Mouse (Mus musculus) ES-Bruce4 (cell line): ENCODE results near the gene Rsl1d1. TPM values are rescaled to one million over a fixed set of nuclear protein-coding genes. Genes with fewer than 3 reads are reported as not detected.

Experiments used
- H3K27ac ChIP-seq: 2 replicates; pipeline ENCODE4 v1.5.1; 2012; ENCODE audit warnings: low read length, inconsistent platforms; ENCODE audit not compliant: insufficient read depth
- H3K27me3 ChIP-seq: 2 replicates; pipeline ENCODE4 v1.6.1; 2012; ENCODE audit warnings: mild to moderate bottlenecking, low read length, inconsistent platforms; ENCODE audit not compliant: control insufficient read depth, poor library complexity, insufficient read depth, severe bottlenecking
- H3K36me3 ChIP-seq: 2 replicates; pipeline ENCODE4 v1.6.1; 2012; ENCODE audit warnings: inconsistent platforms, mild to moderate bottlenecking, low read length, moderate library complexity; ENCODE audit not compliant: control insufficient read depth, poor library complexity, insufficient read depth, severe bottlenecking
- H3K4me1 ChIP-seq: one replicate; pipeline ENCODE4 v1.8.1; 2011; ENCODE audit warnings: low read length; ENCODE audit not compliant: control insufficient read depth, insufficient read depth
- H3K4me3 ChIP-seq: 2 replicates; pipeline ENCODE4 v1.5.1; 2011; ENCODE audit warnings: low read depth, mild to moderate bottlenecking, low read length
- H3K9ac ChIP-seq: 2 replicates; pipeline ENCODE4 v1.6.1; 2012; ENCODE audit warnings: low read depth, mild to moderate bottlenecking, inconsistent platforms; ENCODE audit not compliant: poor library complexity, severe bottlenecking
- H3K9me3 ChIP-seq: replicated peaks from 2 replicates; pipeline ENCODE4 v1.6.1; 2012; ENCODE audit warnings: mild to moderate bottlenecking, low read length, inconsistent platforms; ENCODE audit not compliant: control insufficient read depth, poor library complexity, insufficient read depth, severe bottlenecking
- CTCF ChIP-seq: IDR thresholded peaks from one replicate; pipeline ENCODE4 v1.8.1; 2011; ENCODE audit warnings: low read depth, low read length
- EP300 ChIP-seq: IDR thresholded peaks from 2 replicates; pipeline ENCODE4 v1.6.1; 2011; ENCODE audit warnings: low read depth, low read length; ENCODE audit not compliant: insufficient read depth
- POLR2A ChIP-seq: IDR thresholded peaks from one replicate; pipeline ENCODE4 v1.8.1; 2011; ENCODE audit warnings: low read length; ENCODE audit not compliant: insufficient read depth
- polyA plus RNA-seq: library from polyadenylated mRNA; stranded (reverse); fragments of >200 nt; gene quantifications from 2 replicates; pipeline ENCODE4 v1.2.4, GENCODE M21; 2011; ENCODE audit warnings: low read depth; ENCODE audit not compliant: missing spikeins, insufficient read depth, insufficient read length

Rsl1d1 gene
- polyA plus RNA-seq, 1 experiment = 391 TPM

GRCm38 (mm10) chr16:11203600-11204390 is 664 bp upstream of the Rsl1d1 start:
- no peaks in the 10 kb centered on the region for H3K4me1 ChIP-seq
- H3K27me3 ChIP-seq = no peaks in the 10 kb centered on the region
- H3K4me3 ChIP-seq = peak overlapping the region; percentile 95
- no peaks in the 10 kb centered on the region for H3K9me3 ChIP-seq
- H3K9ac ChIP-seq = peak overlapping the region; percentile 74
- TF ChIP-seq POLR2A = no peak
- no peak for TF ChIP-seq EP300
- TF ChIP-seq CTCF = no peak
- peaks cover 45% of the 10 kb centered on the region for H3K36me3 ChIP-seq
- H3K27ac ChIP-seq = no peak overlapping the region

- H3K4me1 ChIP-seq = no peaks in the 10 kb centered on the region
- H3K9ac ChIP-seq = peak overlapping the region; percentile 74
- H3K4me3 ChIP-seq = peak overlapping the region; percentile 95
- no peaks in the 10 kb centered on the region for H3K27me3 ChIP-seq
- H3K9me3 ChIP-seq = no peaks in the 10 kb centered on the region
- H3K36me3 ChIP-seq = peaks cover 52% of the 10 kb centered on the region
- TF ChIP-seq POLR2A (no peak), CTCF (no peak), EP300 (no peak)
- H3K27ac ChIP-seq = no peak overlapping the region
Measured at GRCm38 (mm10) chr16:11201740-11202394, 1.3 kb downstream of the Rsl1d1 start.

GRCm38 (mm10) chr16:11200247-11200646 is 2.9 kb downstream of the Rsl1d1 start:
- no peak overlapping the region for H3K4me3 ChIP-seq
- no peak overlapping the region for H3K27ac ChIP-seq
- H3K9ac ChIP-seq = no peak overlapping the region
- peaks cover 63% of the 10 kb centered on the region for H3K36me3 ChIP-seq
- no peaks in the 10 kb centered on the region for H3K9me3 ChIP-seq
- no peaks in the 10 kb centered on the region for H3K4me1 ChIP-seq
- TF ChIP-seq POLR2A = no peak
- no peak for TF ChIP-seq CTCF
- no peak for TF ChIP-seq EP300
- H3K27me3 ChIP-seq = no peaks in the 10 kb centered on the region

DNA sequence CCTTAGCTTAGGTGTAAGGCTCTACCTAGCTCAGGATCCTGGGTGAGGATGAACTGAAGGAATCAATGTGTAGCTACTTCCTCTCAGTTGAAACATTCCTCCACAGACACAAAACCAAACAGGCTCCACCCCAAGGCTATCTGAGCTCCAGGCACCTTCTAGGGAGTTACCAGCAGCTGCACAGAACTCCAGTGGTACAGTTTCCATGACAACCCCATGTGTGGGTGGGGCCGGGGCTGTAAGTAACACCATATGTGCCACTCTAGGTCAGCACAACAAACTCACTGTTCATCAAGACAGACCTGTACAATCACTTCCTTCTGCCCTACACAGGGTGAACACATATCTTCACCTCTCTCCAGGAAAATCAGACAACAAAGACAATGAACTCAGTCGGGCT is 4.7 kb downstream of the Rsl1d1 start:
- H3K4me3 ChIP-seq = no peak overlapping the region
- no peaks in the 10 kb centered on the region for H3K9me3 ChIP-seq
- H3K4me1 ChIP-seq = no peaks in the 10 kb centered on the region
- H3K36me3 ChIP-seq = peaks cover 80% of the 10 kb centered on the region
- no peak for TF ChIP-seq POLR2A
- no peak for TF ChIP-seq CTCF
- TF ChIP-seq EP300 = no peak
- no peak overlapping the region for H3K9ac ChIP-seq
- no peak overlapping the region for H3K27ac ChIP-seq
- H3K27me3 ChIP-seq = no peaks in the 10 kb centered on the region

DNA sequence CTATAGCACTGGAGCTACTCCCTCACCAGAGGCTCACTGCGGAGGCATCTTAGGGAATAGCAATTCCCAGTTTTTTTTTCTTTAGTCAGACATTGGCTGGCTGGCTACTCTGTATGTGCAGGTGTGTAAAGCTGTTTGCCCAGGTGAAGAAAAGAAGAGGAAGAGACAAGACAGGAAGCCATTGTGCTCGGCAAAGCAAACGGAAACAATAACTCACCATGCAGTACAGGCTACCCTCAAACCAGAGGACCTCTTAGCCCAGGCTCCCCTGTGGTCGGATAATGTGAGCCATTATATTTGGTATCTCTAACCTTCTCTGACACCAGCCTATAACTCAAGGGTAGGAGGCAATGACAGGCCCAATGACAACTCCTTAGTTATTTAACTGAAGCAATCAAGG is 6.1 kb downstream of the Rsl1d1 start:
- TF ChIP-seq POLR2A (no peak), EP300 (no peak), CTCF (no peak)

GRCm38 (mm10) chr16:11193231-11193630 is 9.9 kb downstream of the Rsl1d1 start:
- TF ChIP-seq EP300 (no peak), CTCF (no peak), POLR2A (no peak)
- no peak overlapping the region for H3K4me3 ChIP-seq
- H3K36me3 ChIP-seq = peaks cover 61% of the 10 kb centered on the region

More for the DNA sequence above, 6.1 kb downstream of the Rsl1d1 start:
- peaks cover 93% of the 10 kb centered on the region for H3K36me3 ChIP-seq
- H3K4me1 ChIP-seq = no peaks in the 10 kb centered on the region
- H3K4me3 ChIP-seq = no peak overlapping the region
- no peak overlapping the region; the same call in 1 of the 2 replicates for H3K9ac ChIP-seq
- H3K9me3 ChIP-seq = no peaks in the 10 kb centered on the region
- no peaks in the 10 kb centered on the region for H3K27me3 ChIP-seq
- no peak overlapping the region; the same call in 1 of the 2 replicates for H3K27ac ChIP-seq

More at GRCm38 (mm10) chr16:11193231-11193630, 9.9 kb downstream of the Rsl1d1 start:
- Histone ChIP-seq H3K9ac (no peak overlapping the region), H3K27ac (no peak overlapping the region), H3K9me3 (no peaks in the 10 kb centered on the region), H3K4me1 (no peaks in the 10 kb centered on the region), H3K27me3 (no peaks in the 10 kb centered on the region)
